Comparison of ENCODE assay signal across 8 mouse cellular contexts in genomic region chr14:20785231-20785630, GRCm38 (mm10). TPM values are rescaled to one million over a fixed set of nuclear protein-coding genes. Genes with fewer than 3 reads are reported as not detected.
DNase-seq lines count a peak whose midpoint lies in the region; ATAC-seq and TF ChIP-seq lines count a peak whose summit lies in the region.
"Had no signal": no experiment of that assay in that cellular context is flagged by ENCODE, and none has a peak within 500 bp of the region (broad histone marks: within the 10 kb centered on the region; RNA-seq: fewer than 3 reads in every experiment).

No protein-coding gene starts in this region.

- no peaks in the 10 kb centered on the region for H3K4me1 ChIP-seq in lung, embryonic 14.5 days (ENCODE audit: insufficient read depth)
- peaks cover 19% of the 10 kb centered on the region for H3K4me1 ChIP-seq in lung, adult 2 months (ENCODE audit: control insufficient read depth, insufficient read depth, low read length)
- H3K4me1 ChIP-seq in heart, embryonic 16.5 days (ENCODE audit: control insufficient read depth, insufficient read depth, low read length): peaks cover 46% of the 10 kb centered on the region
- H3K4me1 ChIP-seq in megakaryocyte, embryonic 14.5 days: peaks cover 100% of the 10 kb centered on the region

- no peaks in the 10 kb centered on the region for H3K27me3 ChIP-seq in lung, embryonic 14.5 days (ENCODE audit: insufficient read depth, low read length)
- no peaks in the 10 kb centered on the region for H3K27me3 ChIP-seq in heart, embryonic 16.5 days (ENCODE audit: control insufficient read depth, insufficient read depth, low read length)
- H3K27me3 ChIP-seq in megakaryocyte, embryonic 14.5 days (replicated peaks): no peaks in the 10 kb centered on the region

- TF ChIP-seq POLR2A in lung, adult 2 months (IDR thresholded peaks at IDR 0.05; ENCODE audit: borderline replicate concordance, extremely low read depth, low read depth, low read length): no peak

- no peak for TF ChIP-seq CTCF in lung, embryonic 14.5 days (IDR thresholded peaks at IDR 0.05; ENCODE audit: low read depth)
- no peak for TF ChIP-seq CTCF in lung, adult 2 months (IDR thresholded peaks at IDR 0.05; ENCODE audit: insufficient read depth, low read length)

- H3K27ac ChIP-seq in lung, embryonic 14.5 days (ENCODE audit: low read depth): no peak overlapping the region
- peak overlapping the region; percentile 82 for H3K27ac ChIP-seq in heart, embryonic 16.5 days (ENCODE audit: low read length)

- H3K9ac ChIP-seq in lung, embryonic 14.5 days: no peak overlapping the region
- H3K9ac ChIP-seq in heart, embryonic 16.5 days (ENCODE audit: low read length): peak overlapping the region; percentile 23; the same call in 1 of the 2 replicates

- ATAC-seq in lung, embryonic 14.5 days (ENCODE audit: insufficient read depth): peak; percentile 52; the same call in 1 of the 2 replicates
- peak; percentile 57 for ATAC-seq in heart, embryonic 16.5 days (replicated peaks; ENCODE audit: extremely low read depth, insufficient read depth, low FRiP score)

- no peak overlapping the region for H3K4me2 ChIP-seq in lung, embryonic 14.5 days
- H3K4me2 ChIP-seq in heart, embryonic 16.5 days (ENCODE audit: low read depth, low read length): no peak overlapping the region

- 56% methylated on average over 1 of the region's 1 CpGs for WGBS in lung, embryonic 14.5 days
- 17% methylated on average over 1 of the region's 1 CpGs for WGBS in lung, adult 2 months
- WGBS in heart, embryonic 16.5 days: 67% methylated on average over 1 of the region's 1 CpGs

- intact Hi-C loops in left cerebral cortex, postnatal 36 days (cut with DNase I): no loop called here

- DNase-seq in lung, embryonic 14.5 days: no peak
- no peak for DNase-seq in lung, adult 2 months
- DNase-seq in thymus, postnatal 4 days: peak; percentile 78
- DNase-seq in cerebellum, postnatal 10 days: no peak
- no peak for DNase-seq in left cerebral cortex, postnatal 36 days (ENCODE audit: low spot score in 2 of 2)
- DNase-seq: cerebellum, adult 9-10 months had no signal

- H3K4me3 ChIP-seq in lung, embryonic 14.5 days (ENCODE audit: low read depth, low read length): no peak overlapping the region
- no peak overlapping the region for H3K4me3 ChIP-seq in lung, adult 2 months (replicated peaks; ENCODE audit: extremely low read depth, low read depth, low read length)
- H3K4me3 ChIP-seq in heart, embryonic 16.5 days (ENCODE audit: low read length): no peak overlapping the region
- peak overlapping the region; percentile 88 for H3K4me3 ChIP-seq in megakaryocyte, embryonic 14.5 days (replicated peaks)

- H3K36me3 ChIP-seq in lung, embryonic 14.5 days (ENCODE audit: insufficient read depth): peaks cover 71% of the 10 kb centered on the region
- peaks cover 35% of the 10 kb centered on the region for H3K36me3 ChIP-seq in heart, embryonic 16.5 days (ENCODE audit: control insufficient read depth, insufficient read depth)
- H3K36me3 ChIP-seq in megakaryocyte, embryonic 14.5 days (replicated peaks; ENCODE audit: low read length): peaks cover 88% of the 10 kb centered on the region

- H3K9me3 ChIP-seq in lung, embryonic 14.5 days (ENCODE audit: low read depth, low read length): no peaks in the 10 kb centered on the region
- no peaks in the 10 kb centered on the region for H3K9me3 ChIP-seq in heart, embryonic 16.5 days (replicated peaks; ENCODE audit: control insufficient read depth, low read length)
- no peaks in the 10 kb centered on the region for H3K9me3 ChIP-seq in megakaryocyte, embryonic 14.5 days

RNA-seq across cellular contexts. Expression of gene Camk2g, which starts 8.7 kb away (rescaled TPM):
- polyA plus RNA-seq in lung, embryonic 14.5 days (2014; fragmentation: Nextera tagmentation; extraction: Ambion mirVana): 46.3 and 46.6 TPM in 2 replicates
- 30.1 and 30.9 TPM in 2 replicates for polyA plus RNA-seq in lung, adult 2 months (2012; rRNA removed)
- 81.5 and 103 TPM in 2 replicates for polyA plus RNA-seq in heart, embryonic 16.5 days (2015; fragmentation: Nextera tagmentation; extraction: Ambion mirVana)
- 11.9 and 12.1 TPM in 2 replicates for polyA plus RNA-seq in megakaryocyte, embryonic 14.5 days (2012; ENCODE audit: insufficient read depth, low replicate concordance)
- 100 to 1,000 TPM; 322 to 378 TPM for total RNA-seq in left cerebral cortex, postnatal 36 days (2021)

RNA-seq across cellular contexts. Expression of gene Ndst2, which starts 50.9 kb away (rescaled TPM):
- polyA plus RNA-seq in lung, embryonic 14.5 days (2014; fragmentation: Nextera tagmentation; extraction: Ambion mirVana): 32.4 and 35.6 TPM in 2 replicates
- polyA plus RNA-seq in lung, adult 2 months (2012; rRNA removed): 36.9 and 44.0 TPM in 2 replicates
- polyA plus RNA-seq in heart, embryonic 16.5 days (2015; fragmentation: Nextera tagmentation; extraction: Ambion mirVana): 16.2 and 17.2 TPM in 2 replicates
- polyA plus RNA-seq in megakaryocyte, embryonic 14.5 days (2012; ENCODE audit: insufficient read depth, low replicate concordance): 4.0 and 4.1 TPM in 2 replicates
- total RNA-seq in left cerebral cortex, postnatal 36 days (2021): 10 to 100 TPM; 17.4 to 20.5 TPM

RNA-seq across cellular contexts. Expression of gene Plau, which starts 51.2 kb away (rescaled TPM):
- polyA plus RNA-seq in lung, embryonic 14.5 days (2014; fragmentation: Nextera tagmentation; extraction: Ambion mirVana): 0.99 TPM in 2 replicates
- 2.2 and 6.1 TPM in 2 replicates for polyA plus RNA-seq in lung, adult 2 months (2012; rRNA removed)
- 1.2 and 1.9 TPM in 2 replicates for polyA plus RNA-seq in heart, embryonic 16.5 days (2015; fragmentation: Nextera tagmentation; extraction: Ambion mirVana)
- polyA plus RNA-seq in megakaryocyte, embryonic 14.5 days (2012; ENCODE audit: insufficient read depth, low replicate concordance): 0.35 TPM in 1 of 2 replicates, not detected in the other
- 1 to 10 TPM; 6.0 to 8.3 TPM for total RNA-seq in left cerebral cortex, postnatal 36 days (2021)
